Mouse (Mus musculus): ENCODE results near the gene Nmi. TPM values are rescaled to one million over a fixed set of nuclear protein-coding genes. Genes with fewer than 3 reads are reported as not detected.
"Not testable (repeated sequence)": the region's sequence is repeated elsewhere in the genome, so short reads cannot be mapped to it uniquely, and the experiment has no call there.

Gene Nmi
- total RNA-seq (2021): 10 to 100 TPM in 1 of 2 experiments, 1 to 10 TPM in 1; 9.1 to 11.6 TPM
- long read RNA-seq, experiment 1, partial matches to known transcripts: 0 of 2 reads
- long read RNA-seq, experiment 1, other reads (novel, unspliced or antisense): 0 of 2 reads
- long read RNA-seq, experiment 2, transcript Nmi-205 (9 exons, 1,162 nt): major isoform, 7 of 16 reads
- long read RNA-seq, experiment 2, partial matches to known transcripts: 3 of 16 reads
- long read RNA-seq, experiment 2, other reads (novel, unspliced or antisense): 2 of 16 reads

- DNase-seq (ENCODE audit: low spot score in 2 of 2): no peak
Observed at GRCm38 (mm10) chr2:51973410-51973968, at the start of gene Nmi. TSS of gene Nmi (minus strand) at chr2:51973494.

- DNase-seq (ENCODE audit: low spot score in 2 of 2): no peak
Observed at GRCm38 (mm10) chr2:52016361-52016760, 43.1 kb upstream of the Nmi start.

DNA sequence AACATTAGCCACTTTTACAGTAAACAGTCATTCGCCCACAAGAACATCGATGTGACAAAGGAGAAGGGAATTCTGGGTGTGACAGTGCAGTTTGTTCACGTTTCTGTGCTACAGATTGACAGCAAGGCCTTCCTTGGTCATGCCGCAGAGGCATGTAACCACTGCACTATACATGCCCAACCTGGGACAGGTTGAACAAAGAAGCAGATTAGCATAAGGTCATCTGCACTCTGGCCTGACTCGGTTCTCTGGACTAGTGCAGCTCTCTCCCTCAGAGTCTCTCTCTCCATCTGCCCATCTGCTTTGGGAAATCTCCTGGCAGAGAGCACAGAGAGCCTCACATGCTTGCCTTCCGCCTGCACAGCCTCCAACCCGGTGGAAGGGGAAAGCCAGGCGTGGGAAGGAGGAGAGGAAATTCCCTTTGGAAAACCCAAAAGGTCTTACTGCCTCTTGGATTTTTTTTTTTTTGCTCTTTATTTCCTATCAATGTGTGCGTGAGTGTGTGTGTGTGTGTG lies 40.1 kb upstream of the Nmi start:
- no peak for DNase-seq (ENCODE audit: low spot score in 2 of 2)

- DNase-seq (ENCODE audit: low spot score in 2 of 2): not testable (repeated sequence)
Observed at GRCm38 (mm10) chr2:52011820-52012219, 38.5 kb upstream of the Nmi start.

GRCm38 (mm10) chr2:52006380-52006779 lies 33.1 kb upstream of the Nmi start:
- no peak for DNase-seq (ENCODE audit: low spot score in 2 of 2)

GRCm38 (mm10) chr2:52002299-52002698 lies 29.0 kb upstream of the Nmi start:
- not testable (repeated sequence) for DNase-seq (ENCODE audit: low spot score in 2 of 2)

DNA sequence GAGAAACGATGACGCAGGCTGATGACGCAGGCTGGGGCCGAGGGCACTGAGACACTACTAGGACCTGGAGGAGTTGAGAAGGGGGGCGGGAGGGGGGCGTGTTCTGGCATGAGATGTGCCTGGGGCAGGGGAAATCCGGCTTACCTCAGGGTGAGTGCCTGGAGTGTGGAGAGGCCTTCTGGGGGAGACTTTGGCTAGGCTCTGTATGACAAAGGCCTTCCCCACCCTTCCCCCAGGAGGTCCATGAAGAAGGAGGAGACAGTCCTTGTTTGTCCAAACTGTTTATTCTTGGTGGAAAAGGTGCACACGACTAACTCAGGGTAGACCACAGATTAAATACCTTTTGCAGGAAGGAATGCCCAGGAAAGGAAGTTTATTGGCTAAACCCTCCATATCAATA lies 28.2 kb upstream of the Nmi start:
- DNase-seq (ENCODE audit: low spot score in 2 of 2): no peak

- no peak for DNase-seq (ENCODE audit: low spot score in 2 of 2)
Observed at GRCm38 (mm10) chr2:51999996-52000395, 26.7 kb upstream of the Nmi start.

DNA sequence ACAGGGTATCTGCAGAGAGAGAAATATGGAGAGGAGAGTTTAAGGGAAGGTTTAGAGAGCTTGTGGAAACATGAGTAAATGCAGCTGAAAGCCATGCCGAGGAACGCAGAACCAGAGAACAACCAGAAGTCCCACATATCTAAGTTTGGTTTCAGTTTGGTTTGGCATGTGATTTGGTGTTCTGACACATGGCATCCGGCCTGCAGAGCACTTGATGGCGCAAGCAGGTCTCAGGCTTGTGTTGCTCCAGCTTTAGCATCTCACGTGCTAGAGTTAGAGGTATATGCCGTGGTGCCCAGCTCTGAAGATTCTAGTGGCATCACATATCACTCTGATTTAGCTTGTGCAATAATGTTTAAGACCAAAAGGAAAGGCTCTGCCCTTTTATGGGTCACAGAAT lies 18.2 kb upstream of the Nmi start:
- no peak for DNase-seq (ENCODE audit: low spot score in 2 of 2)

DNA sequence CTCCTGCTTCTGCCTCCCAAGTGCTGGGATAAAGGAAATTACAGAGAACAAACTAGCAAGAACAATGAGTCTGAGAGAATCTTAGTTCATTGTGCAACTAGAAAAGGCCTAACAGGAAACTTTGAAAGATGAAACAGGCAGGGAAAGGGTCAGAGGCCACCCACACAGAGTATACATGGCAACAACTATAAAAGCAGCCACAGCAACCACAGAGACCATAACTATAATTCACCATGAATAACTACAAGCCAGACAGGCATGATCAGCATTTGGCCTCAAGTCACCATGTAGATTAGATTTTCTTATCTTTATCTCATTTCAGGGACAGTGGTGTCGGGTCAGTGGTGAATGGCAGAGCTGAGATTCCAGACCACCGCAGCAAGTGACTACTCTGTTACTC lies 16.3 kb upstream of the Nmi start:
- no peak for DNase-seq (ENCODE audit: low spot score in 2 of 2)

DNA sequence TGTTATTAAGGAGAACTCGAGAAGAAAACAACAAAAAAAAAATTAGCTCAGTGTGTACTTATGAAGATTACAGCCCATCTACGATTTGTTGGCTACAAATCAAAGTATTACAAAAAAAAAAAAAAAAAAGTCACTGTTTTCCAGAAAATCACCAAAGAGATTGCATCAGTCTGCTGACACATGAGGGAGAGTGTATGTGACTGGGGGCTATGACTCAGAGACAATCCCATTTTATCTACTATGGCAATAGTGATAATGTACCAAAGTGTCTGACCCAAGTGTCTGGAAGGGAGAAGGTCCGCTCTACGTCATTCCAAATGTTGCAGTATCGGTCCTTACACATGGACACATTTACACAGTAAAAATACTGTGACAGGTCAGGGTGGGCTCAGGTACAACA lies 13.4 kb upstream of the Nmi start:
- DNase-seq (ENCODE audit: low spot score in 2 of 2): no peak

GRCm38 (mm10) chr2:51986157-51986556 lies 12.9 kb upstream of the Nmi start:
- no peak for DNase-seq (ENCODE audit: low spot score in 2 of 2)

GRCm38 (mm10) chr2:51985241-51985640 lies 11.9 kb upstream of the Nmi start:
- DNase-seq (ENCODE audit: low spot score in 2 of 2): no peak

GRCm38 (mm10) chr2:51982288-51982687 lies 9.0 kb upstream of the Nmi start:
- no peak for DNase-seq (ENCODE audit: low spot score in 2 of 2)

- no peak for DNase-seq (ENCODE audit: low spot score in 2 of 2)
Observed at GRCm38 (mm10) chr2:51981630-51982029, 8.3 kb upstream of the Nmi start.

DNA sequence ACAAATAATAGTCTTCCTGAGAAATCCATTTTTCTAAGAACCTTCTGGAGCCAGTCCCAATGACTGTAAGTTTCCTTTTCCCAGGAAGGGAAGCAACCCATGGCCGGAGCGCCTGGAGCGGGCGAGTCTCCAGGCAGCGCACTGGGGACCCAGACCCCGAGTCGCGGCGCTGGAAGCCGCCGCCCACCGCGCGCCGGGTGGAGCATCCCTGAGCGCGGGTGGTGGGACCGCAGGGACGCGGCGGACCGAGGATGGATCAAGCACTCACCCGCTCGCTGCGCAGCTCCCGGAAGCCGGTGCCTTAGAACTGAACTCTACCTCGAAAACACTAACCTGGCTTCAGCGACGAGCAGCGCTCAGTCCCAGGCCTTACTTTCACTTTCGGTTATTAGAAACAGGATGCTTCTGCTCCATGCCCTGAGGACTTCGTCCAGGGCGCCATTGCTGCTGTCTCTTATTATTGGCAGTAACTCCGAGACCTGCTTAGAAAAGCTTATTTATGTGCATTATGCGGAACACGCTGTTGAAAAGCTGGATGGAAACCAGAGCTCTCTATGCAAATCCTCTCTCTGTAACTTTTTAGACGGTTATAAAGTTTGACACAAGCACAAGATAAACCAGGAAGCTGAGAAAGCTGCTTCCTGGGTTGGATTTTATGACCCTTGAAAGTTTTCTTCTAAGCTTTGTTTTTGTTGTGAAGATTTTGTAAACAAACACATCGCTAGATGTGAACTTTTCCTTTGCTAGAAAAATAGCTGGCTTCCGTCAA lies 469 bp downstream of the Nmi start:
- peak; percentile 55 to 59 for DNase-seq (ENCODE audit: low spot score in 2 of 2)

GRCm38 (mm10) chr2:51972142-51972541 lies 1.2 kb downstream of the Nmi start:
- DNase-seq (ENCODE audit: low spot score in 2 of 2): peak in 1 of 2 experiments; percentile 38

- DNase-seq (ENCODE audit: low spot score in 2 of 2): no peak
Observed at GRCm38 (mm10) chr2:51970897-51971296, 2.4 kb downstream of the Nmi start.

DNA sequence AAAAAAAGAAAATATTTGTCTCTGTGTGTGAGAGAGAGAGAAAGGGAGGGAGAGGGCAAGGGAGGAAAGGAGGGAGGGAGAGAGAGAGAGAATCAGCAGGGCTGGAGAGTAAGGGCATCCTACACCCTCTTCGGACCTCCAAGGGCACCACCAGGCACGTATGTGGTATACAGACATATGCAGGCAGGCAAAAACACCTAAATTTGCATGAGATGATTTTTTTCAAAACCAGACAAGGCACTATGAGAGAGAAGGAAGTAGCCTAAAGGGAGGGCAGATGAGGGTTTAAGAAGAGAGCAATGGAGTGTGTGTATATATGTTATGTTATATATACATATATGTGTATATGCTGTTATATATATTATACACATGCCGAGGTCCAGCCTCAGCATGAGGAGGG lies 6.0 kb downstream of the Nmi start:
- DNase-seq (ENCODE audit: low spot score in 2 of 2): no peak

GRCm38 (mm10) chr2:51953648-51954204 lies 19.6 kb downstream of the Nmi start:
- no peak for DNase-seq (ENCODE audit: low spot score in 2 of 2)

- no peak for DNase-seq (ENCODE audit: low spot score in 2 of 2)
Observed at GRCm38 (mm10) chr2:51950876-51951275, 22.4 kb downstream of the Nmi start.
